Mouse (Mus musculus) limb, embryonic 10.5 days (tissue): ENCODE results near the gene Olfr1535. TPM values are rescaled to one million over a fixed set of nuclear protein-coding genes. Genes with fewer than 3 reads are reported as not detected.

Source experiments
- DNase-seq: peaks from one replicate; pipeline ENCODE4 v3.0.0-alpha.2; 2017; ENCODE audit warnings: low spot score
- H3K27ac ChIP-seq: fragments of 300-500 bp; sonication (generic); 2 replicates; pipeline ENCODE4 v1.5.1; 2016; ENCODE audit warnings: mild to moderate bottlenecking
- H3K27me3 ChIP-seq: fragments of 300-500 bp; sonication (generic); 2 replicates; pipeline ENCODE4 v1.6.1; 2016; ENCODE audit warnings: low read depth, mild to moderate bottlenecking; ENCODE audit not compliant: poor library complexity, severe bottlenecking
- H3K36me3 ChIP-seq: fragments of 300-500 bp; sonication (generic); 2 replicates; pipeline ENCODE4 v1.6.1; 2016; ENCODE audit warnings: mild to moderate bottlenecking, moderate library complexity
- H3K4me1 ChIP-seq: fragments of 300-500 bp; sonication (generic); 2 replicates; pipeline ENCODE4 v1.6.1; 2016
- H3K4me3 ChIP-seq: fragments of 300-500 bp; sonication (generic); 2 replicates; pipeline ENCODE4 v1.5.1; 2016; ENCODE audit warnings: mild to moderate bottlenecking, moderate library complexity
- H3K9me3 ChIP-seq: fragments of 300-500 bp; sonication (generic); replicated peaks from 2 replicates; pipeline ENCODE4 v1.6.1; 2016; ENCODE audit warnings: mild to moderate bottlenecking
- WGBS: fragments of 180-500 bp; shearing (Covaris S2); methylation state at CpG from one replicate; pipeline ENCODE4 v1.1.7; 2016; 5-methylcytosine and 5-hydroxymethylcytosine counted together
- polyA plus RNA-seq: library from polyadenylated mRNA; unstranded; fragments of >200 nt; fragmentation: Nextera tagmentation; extraction: Ambion mirVana; gene quantifications from 2 replicates; pipeline ENCODE4 v1.2.1, GENCODE M21; 2016

Gene Olfr1535
- polyA plus RNA-seq: not detected in 2 replicates

DNA sequence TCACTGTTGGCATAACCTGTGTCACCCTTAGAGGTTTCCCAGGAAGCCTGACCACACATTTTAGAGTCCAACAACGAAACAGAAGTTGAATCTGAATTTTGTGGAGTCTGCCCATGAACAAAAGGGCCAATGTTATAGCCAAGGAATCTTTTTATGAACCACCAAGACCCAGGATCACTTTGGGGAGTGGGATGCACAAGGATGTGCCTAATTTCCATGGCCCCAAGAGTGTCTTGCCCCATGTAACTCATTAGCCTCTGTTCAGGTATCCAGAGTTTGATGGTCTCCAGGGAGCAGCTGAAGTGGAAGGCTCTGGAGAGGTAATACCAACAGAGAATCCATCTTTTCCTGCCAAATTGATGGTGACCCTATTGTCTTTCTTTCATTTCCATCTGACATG is at the start of gene Olfr1535:
Olfr1535 (minus strand) TSS at position 101 of the 400 bp plus-strand sequence.
- Histone ChIP-seq H3K4me1 (no peaks in the 10 kb centered on the region), H3K4me3 (no peak within 1 kb of the TSS), H3K27me3 (no peaks in the 10 kb centered on the region), H3K36me3 (no peaks in the 10 kb centered on the region), H3K27ac (no peak within 1 kb of the TSS), H3K9me3 (no peaks in the 10 kb centered on the region)
- no peak for DNase-seq
- 76% methylated on average over 1 of the region's 1 CpGs for WGBS

DNA sequence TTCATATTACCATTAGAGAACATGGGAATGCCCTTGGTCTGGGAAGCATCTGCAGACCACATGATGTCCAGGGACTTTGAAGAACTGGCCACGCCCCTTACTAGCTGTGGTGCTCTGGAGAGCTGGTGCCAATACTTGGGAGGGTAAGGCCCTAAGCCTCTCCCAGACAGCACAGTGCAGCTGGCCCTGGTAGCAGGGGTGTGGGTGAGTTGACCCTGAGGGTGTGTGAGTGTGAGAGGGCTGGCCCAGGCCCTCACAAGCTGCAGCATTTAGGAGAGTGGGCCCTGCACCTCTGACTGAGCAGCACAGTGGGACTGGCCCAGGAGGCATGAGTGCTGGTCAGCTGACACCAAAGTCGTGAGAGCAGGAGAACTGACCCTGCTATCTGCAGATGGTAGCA is 31.9 kb upstream of the Olfr1535 start:
- Histone ChIP-seq H3K9me3 (no peaks in the 10 kb centered on the region), H3K27ac (no peak overlapping the region), H3K36me3 (no peaks in the 10 kb centered on the region), H3K4me1 (peaks cover 3% of the 10 kb centered on the region; the same call in 1 of the 2 replicates), H3K27me3 (no peaks in the 10 kb centered on the region), H3K4me3 (no peak overlapping the region)
- DNase-seq: no peak
- WGBS: 72% methylated on average over 2 of the region's 2 CpGs

DNA sequence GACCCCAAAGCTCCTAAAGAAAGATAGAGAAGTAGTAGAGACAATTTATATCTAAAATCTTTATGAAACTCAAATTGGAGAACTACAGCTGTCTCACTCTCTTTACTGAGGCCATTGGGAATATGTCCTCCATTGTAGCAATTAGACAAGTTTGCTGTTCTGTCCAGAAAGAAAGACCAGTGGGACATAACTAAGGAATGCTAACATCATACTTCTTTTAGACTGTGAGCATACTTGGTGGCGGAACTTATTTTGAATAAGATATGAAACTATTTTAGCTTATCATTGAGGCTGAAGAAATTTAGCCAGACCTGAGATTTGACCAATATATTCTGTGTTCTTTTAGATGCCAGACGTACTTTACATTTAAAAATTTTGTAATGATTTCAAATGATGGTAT is 22.0 kb upstream of the Olfr1535 start, which contains the start of gene Olfr1364:
Olfr1364 (minus strand) TSS at position 101 of the 400 bp plus-strand sequence.
- no peaks in the 10 kb centered on the region for H3K36me3 ChIP-seq
- H3K27ac ChIP-seq: no peak within 1 kb of the TSS
- DNase-seq: no peak
- H3K4me3 ChIP-seq: no peak within 1 kb of the TSS
- no peaks in the 10 kb centered on the region for H3K4me1 ChIP-seq
- H3K9me3 ChIP-seq: no peaks in the 10 kb centered on the region
- 89% methylated on average over 2 of the region's 2 CpGs for WGBS
- no peaks in the 10 kb centered on the region for H3K27me3 ChIP-seq

DNA sequence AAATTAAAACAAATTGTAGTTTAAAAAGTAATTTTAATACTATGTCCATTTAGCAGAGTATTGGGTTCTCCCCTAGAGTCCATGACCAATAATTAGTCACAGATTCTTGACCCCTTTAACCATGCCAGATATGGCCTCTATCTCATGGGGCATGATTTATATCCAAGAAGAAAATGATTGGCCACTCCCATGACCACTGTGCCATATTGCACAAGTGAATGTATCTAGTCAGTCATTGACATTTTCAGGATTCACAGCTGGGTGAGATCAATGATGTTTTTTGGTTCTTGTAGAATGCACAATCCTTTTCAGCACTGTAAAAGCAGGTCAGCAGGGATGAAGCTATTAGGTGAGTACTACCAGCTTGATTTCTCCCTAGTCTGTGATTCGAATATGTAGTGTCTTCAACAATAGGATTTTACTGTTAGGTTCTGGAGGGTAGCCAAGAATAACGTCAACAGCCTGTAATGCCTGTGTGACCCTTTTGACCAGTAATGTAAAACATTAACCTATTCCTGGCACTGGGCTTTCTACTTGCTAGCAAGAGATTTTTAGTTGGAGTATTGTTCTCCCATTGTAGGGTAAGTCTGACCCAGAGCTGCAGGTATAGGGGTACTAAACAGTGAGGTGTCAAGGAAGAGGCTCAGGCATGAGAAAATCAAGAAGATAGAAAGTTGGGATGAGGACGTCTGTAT is 9.1 kb downstream of the Olfr1535 start:
- H3K9me3 ChIP-seq: no peaks in the 10 kb centered on the region
- H3K27ac ChIP-seq: no peak overlapping the region
- DNase-seq: no peak
- no peaks in the 10 kb centered on the region for H3K4me1 ChIP-seq
- H3K36me3 ChIP-seq: no peaks in the 10 kb centered on the region
- no peaks in the 10 kb centered on the region for H3K27me3 ChIP-seq
- H3K4me3 ChIP-seq: no peak overlapping the region
- WGBS: 77% methylated on average over 3 of the region's 3 CpGs

DNA sequence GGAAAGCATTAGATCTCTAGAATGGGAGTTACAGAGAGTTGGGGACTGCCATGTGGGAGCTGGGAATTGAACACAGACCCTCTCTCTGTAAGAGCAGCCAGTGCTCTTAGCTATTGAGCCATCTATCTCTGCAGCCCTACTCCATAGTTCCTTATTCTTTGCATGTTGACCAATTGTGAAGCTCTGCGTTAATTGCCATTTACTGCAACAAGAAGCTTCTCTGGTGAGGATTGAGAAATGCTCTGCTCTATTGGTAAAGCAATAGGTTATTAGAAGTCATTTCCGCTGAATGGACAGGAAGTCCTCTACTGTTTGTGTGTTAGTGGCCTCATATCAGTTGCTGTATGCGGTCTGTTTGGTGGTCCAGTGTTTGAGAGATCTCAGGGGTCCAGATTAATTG is 10.2 kb downstream of the Olfr1535 start:
- no peaks in the 10 kb centered on the region for H3K36me3 ChIP-seq
- 95% methylated on average over 3 of the region's 3 CpGs for WGBS

DNA sequence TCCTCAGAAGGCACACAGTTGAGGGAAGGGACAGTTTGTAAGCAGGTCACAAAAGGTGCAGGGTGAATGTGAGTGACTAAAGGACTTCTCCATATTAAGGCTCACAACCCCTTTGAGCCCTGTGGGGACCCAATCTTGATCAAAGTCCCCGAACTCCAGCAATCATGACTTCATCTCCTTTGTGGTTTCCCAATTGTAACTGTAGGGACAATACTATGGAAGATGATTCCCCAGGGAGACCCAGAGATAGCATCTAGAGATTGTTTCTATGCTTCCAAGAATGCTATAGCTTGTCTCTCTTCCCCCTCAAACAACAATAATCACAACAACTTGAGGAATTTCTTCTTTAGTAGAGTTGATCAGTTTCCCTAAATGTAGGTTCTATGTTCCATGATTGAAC is 17.0 kb downstream of the Olfr1535 start, which contains the start of gene Olfr1366:
Olfr1366 (minus strand) TSS at position 101 of the 400 bp plus-strand sequence.
- no peak for DNase-seq
- Histone ChIP-seq H3K36me3 (no peaks in the 10 kb centered on the region), H3K9me3 (no peaks in the 10 kb centered on the region), H3K27me3 (no peaks in the 10 kb centered on the region), H3K27ac (no peak within 1 kb of the TSS), H3K4me3 (no peak within 1 kb of the TSS), H3K4me1 (no peaks in the 10 kb centered on the region)
- 74% methylated on average over 1 of the region's 1 CpGs for WGBS

More for the DNA sequence above, 10.2 kb downstream of the Olfr1535 start:
- no peaks in the 10 kb centered on the region for H3K27me3 ChIP-seq
- no peaks in the 10 kb centered on the region for H3K9me3 ChIP-seq
- no peak for DNase-seq
- H3K4me3 ChIP-seq: no peak overlapping the region
- H3K27ac ChIP-seq: no peak overlapping the region
- H3K4me1 ChIP-seq: no peaks in the 10 kb centered on the region

DNA sequence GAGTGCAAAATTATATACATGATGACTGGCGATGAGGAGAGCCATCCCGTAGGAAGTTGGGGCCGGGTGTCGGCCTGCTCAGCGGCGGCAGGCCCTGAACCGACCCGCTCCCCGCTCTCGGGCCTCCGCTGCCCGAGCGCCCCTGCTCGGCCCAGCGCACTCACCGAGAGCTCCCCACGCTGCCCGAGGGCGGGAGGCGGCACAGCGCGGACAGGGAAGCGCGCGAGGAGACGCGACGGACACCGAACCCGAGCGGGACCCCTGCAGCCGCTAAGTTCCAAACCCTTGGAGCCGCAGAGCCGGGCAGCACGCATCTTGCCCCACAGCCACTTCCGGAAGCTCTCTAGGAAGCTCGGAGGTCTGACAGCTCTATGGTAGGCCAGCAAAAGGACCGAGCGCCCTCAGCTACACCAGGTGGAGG is 28.9 kb downstream of the Olfr1535 start, which contains the start of gene Zkscan8:
Zkscan8 (minus strand) TSS at position 340 of the 421 bp plus-strand sequence.
- no peaks in the 10 kb centered on the region for H3K9me3 ChIP-seq

DNA sequence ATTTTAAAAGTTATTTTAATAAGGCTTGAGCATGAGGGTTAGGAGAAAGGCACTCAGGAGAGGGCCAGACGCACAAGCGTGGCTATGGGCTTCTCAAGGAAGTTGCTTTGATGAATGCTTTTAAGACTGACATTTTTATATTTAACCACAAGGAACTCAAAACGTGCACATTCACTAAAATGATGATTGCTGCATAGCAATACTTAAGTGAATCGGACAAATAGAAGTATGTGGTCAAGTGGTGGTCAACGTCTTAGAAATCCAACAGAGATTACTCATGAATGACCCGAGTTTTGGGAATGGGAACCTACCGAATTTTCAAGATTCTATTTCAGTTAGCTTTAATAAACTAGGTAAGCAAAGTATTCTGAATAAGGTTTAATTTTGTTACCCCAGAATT is 29.6 kb downstream of the Olfr1535 start:
- peak overlapping the region; percentile 93 for H3K4me3 ChIP-seq
- peaks cover 8% of the 10 kb centered on the region; the same call in 1 of the 2 replicates for H3K4me1 ChIP-seq
- no peak for DNase-seq
- no peaks in the 10 kb centered on the region for H3K27me3 ChIP-seq
- H3K9me3 ChIP-seq: no peaks in the 10 kb centered on the region
- peak overlapping the region; percentile 99; the same call in 1 of the 2 replicates for H3K27ac ChIP-seq
- 57% methylated on average over 7 of the region's 7 CpGs for WGBS
- peaks cover 20% of the 10 kb centered on the region for H3K36me3 ChIP-seq

More for the DNA sequence above, 28.9 kb downstream of the Olfr1535 start, which contains the start of gene Zkscan8:
- Histone ChIP-seq H3K27ac (peak within 1 kb of the TSS; percentile 99), H3K4me1 (peaks cover 8% of the 10 kb centered on the region; the same call in 1 of the 2 replicates), H3K36me3 (peaks cover 14% of the 10 kb centered on the region), H3K27me3 (no peaks in the 10 kb centered on the region), H3K4me3 (peak within 1 kb of the TSS; percentile 93)
- WGBS: under 1% methylated on average over 39 of the region's 39 CpGs
- DNase-seq: peak; percentile 93

DNA sequence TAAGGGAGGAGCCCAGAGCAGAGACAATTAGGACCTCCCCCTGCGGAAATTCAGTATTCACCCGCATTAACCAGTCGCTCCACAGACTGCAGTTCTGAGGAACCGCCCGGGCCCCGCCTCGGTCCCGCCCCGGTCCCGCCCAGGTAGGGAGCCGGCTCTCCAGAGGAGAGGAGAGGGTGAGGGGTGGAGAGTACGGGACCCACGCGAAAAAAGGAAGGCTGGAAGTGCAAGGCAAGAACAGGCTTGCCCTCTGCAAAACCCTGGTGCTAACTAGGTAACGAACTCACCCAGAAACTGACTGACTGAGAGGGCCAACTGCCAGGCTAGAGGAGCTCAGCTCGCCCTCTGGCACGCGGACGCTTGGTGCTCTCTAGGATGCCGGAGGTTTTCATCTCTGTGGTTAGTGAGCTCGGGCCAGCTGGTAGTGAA is 53.5 kb downstream of the Olfr1535 start:
- Histone ChIP-seq H3K27ac (peak overlapping the region; percentile 90), H3K27me3 (no peaks in the 10 kb centered on the region), H3K9me3 (no peaks in the 10 kb centered on the region), H3K36me3 (no peaks in the 10 kb centered on the region), H3K4me3 (peak overlapping the region; percentile 67), H3K4me1 (peaks cover 7% of the 10 kb centered on the region; the same call in 1 of the 2 replicates)
- DNase-seq: peak; percentile 86
- WGBS: under 1% methylated on average over 21 of the region's 21 CpGs

Other genes with a start within 250 kb of the Olfr1535 start
- 0.62 and 0.91 TPM in 2 replicates for gene Gpx6, start 247.8 kb downstream of the Olfr1535 start, polyA plus RNA-seq
- gene Olfr1367, start 213.0 kb downstream of the Olfr1535 start, polyA plus RNA-seq: not detected in 2 replicates
- gene Zscan12, start 197.1 kb downstream of the Olfr1535 start, polyA plus RNA-seq: 19.6 and 19.7 TPM in 2 replicates
- 88.7 and 100 TPM in 2 replicates for gene Zkscan3, start 157.1 kb downstream of the Olfr1535 start, polyA plus RNA-seq
- 4.9 and 5.1 TPM in 2 replicates for gene Pgbd1, start 118.8 kb downstream of the Olfr1535 start, polyA plus RNA-seq
- gene Zscan26, start 106.2 kb downstream of the Olfr1535 start, polyA plus RNA-seq: 26.1 and 29.9 TPM in 2 replicates
- gene Nkapl, start 91.4 kb downstream of the Olfr1535 start, polyA plus RNA-seq: 2.0 and 2.4 TPM in 2 replicates
- 2.5 and 3.3 TPM in 2 replicates for gene Zkscan4, start 81.0 kb downstream of the Olfr1535 start, polyA plus RNA-seq
- gene Gm10065, start 80.5 kb downstream of the Olfr1535 start, polyA plus RNA-seq: not detected in 2 replicates
- 0.20 and 0.28 TPM in 2 replicates for gene AK157302, start 64.7 kb downstream of the Olfr1535 start, polyA plus RNA-seq
- 3.6 and 5.0 TPM in 2 replicates for gene Gm11273, start 58.5 kb downstream of the Olfr1535 start, polyA plus RNA-seq
- gene Zkscan8, start 28.8 kb downstream of the Olfr1535 start, polyA plus RNA-seq: 6.8 and 9.6 TPM in 2 replicates
- 0.06 TPM in 1 of 2 replicates, not detected in the other for gene Olfr1366, start 17.1 kb downstream of the Olfr1535 start, polyA plus RNA-seq
- gene Olfr1364, start 21.9 kb upstream of the Olfr1535 start, polyA plus RNA-seq: not detected in 2 replicates
- gene Olfr1362, start 54.1 kb upstream of the Olfr1535 start, polyA plus RNA-seq: not detected in 2 replicates
- gene Olfr11, start 82.6 kb upstream of the Olfr1535 start, polyA plus RNA-seq: not detected in 2 replicates
- gene Olfr1361, start 103.5 kb upstream of the Olfr1535 start, polyA plus RNA-seq: not detected in 2 replicates
- not detected in 2 replicates for gene Olfr1360, start 117.5 kb upstream of the Olfr1535 start, polyA plus RNA-seq
- gene Olfr1359, start 138.2 kb upstream of the Olfr1535 start, polyA plus RNA-seq: not detected in 2 replicates
- 1.7 and 2.0 TPM in 2 replicates for gene Hist1h2bl, start 156.2 kb upstream of the Olfr1535 start, polyA plus RNA-seq
- 19.5 and 28.4 TPM in 2 replicates for gene Hist1h2ai, start 156.5 kb upstream of the Olfr1535 start, polyA plus RNA-seq
- gene Hist1h3h, start 157.8 kb upstream of the Olfr1535 start, polyA plus RNA-seq: 8.0 and 10.2 TPM in 2 replicates
- 6.8 and 7.9 TPM in 2 replicates for gene Hist1h2bm, start 162.2 kb upstream of the Olfr1535 start, polyA plus RNA-seq
- 0.92 and 1.6 TPM in 2 replicates for gene Hist1h4j, start 175.2 kb upstream of the Olfr1535 start, polyA plus RNA-seq
- 4.9 TPM in 1 of 2 replicates, not detected in the other for gene Hist1h4k, start 190.6 kb upstream of the Olfr1535 start, polyA plus RNA-seq
- gene Hist1h2ak, start 193.9 kb upstream of the Olfr1535 start, polyA plus RNA-seq: 14.3 and 19.6 TPM in 2 replicates
- 1.4 and 3.8 TPM in 2 replicates for gene Hist1h2bn, start 194.2 kb upstream of the Olfr1535 start, polyA plus RNA-seq
- 33.1 and 40.9 TPM in 2 replicates for gene Hist1h1b, start 220.7 kb upstream of the Olfr1535 start, polyA plus RNA-seq
- 131 and 133 TPM in 2 replicates for gene Hist1h3i, start 223.5 kb upstream of the Olfr1535 start, polyA plus RNA-seq
- gene Hist1h2an, start 227.3 kb upstream of the Olfr1535 start, polyA plus RNA-seq: 5.4 and 9.9 TPM in 2 replicates
- gene Hist1h2bp, start 227.6 kb upstream of the Olfr1535 start, polyA plus RNA-seq: 3.4 and 5.5 TPM in 2 replicates